Mouse (Mus musculus): Measurements from ENCODE around the gene Ttyh1.

Ttyh1 gene

DNA sequence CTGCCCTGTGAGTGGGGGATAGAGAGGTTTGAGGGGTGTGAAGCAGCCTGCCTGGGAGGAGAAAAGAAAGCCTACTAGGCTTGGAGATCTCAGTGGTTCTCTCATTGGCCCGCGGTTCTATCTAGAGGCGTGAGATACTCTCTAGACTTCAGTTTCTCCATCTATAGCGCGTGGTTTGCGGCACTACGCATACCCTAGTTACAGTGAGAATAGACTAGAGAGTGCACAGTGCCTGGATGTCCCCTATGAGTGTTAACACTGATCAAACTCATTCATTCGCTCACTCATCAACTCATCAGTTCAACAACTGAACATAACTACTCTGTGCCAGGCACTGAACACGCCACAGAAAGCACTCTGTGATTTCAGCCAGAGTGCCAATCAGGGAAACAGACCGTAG lies 3.6 kb downstream of the Ttyh1 start:
- DNase-seq (ENCODE audit: low read depth), result no peak

- DNase-seq (ENCODE audit: low read depth), result no peak
These were observed 4.5 kb downstream of the Ttyh1 start for GRCm38 (mm10) chr7:4123732-4124131.

DNA sequence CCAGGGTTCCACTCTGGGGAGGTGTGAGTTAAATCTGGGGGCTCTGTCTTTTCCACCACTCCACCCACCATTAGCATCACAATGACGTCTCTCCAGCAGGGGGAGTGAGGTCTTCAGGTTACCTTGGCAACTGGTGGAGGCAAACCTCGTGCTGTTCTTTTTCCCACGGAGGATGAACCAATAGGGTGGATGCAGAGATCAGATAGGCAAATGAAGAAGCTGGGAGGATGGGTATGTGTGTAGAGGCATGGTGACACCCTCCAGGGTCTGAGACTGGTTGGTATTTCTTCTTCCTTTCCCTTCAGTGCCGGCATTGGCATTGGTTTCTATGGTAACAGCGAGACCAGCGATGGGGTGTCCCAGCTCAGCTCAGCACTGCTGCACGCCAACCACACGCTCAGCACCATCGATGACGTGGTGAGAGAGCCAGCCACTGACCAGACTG lies 5.1 kb downstream of the Ttyh1 start:
- peak; percentile 93 for DNase-seq (ENCODE audit: low read depth)

GRCm38 (mm10) chr7:4124856-4125255 lies 5.6 kb downstream of the Ttyh1 start:
- no peak for DNase-seq (ENCODE audit: low read depth)

DNA sequence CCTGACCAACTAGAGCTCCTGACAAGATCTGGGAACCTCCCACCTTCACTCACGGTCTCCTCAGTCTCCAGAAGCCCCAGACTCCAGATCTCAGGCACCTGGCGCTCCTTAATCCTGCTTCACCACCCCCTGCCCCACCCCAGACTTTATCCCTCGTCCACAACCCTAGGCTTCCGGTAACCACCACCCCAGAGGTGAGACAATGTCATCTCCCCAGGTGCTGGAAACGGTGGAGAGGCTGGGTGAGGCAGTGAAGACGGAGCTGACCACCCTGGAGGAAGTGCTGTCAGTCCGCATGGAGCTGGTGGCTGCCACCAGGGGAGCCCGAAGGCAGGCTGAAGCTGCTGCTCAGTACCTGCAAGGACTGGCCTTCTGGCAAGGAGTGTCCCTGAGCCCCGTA lies 6.1 kb downstream of the Ttyh1 start:
- DNase-seq (ENCODE audit: low read depth), result no peak

DNA sequence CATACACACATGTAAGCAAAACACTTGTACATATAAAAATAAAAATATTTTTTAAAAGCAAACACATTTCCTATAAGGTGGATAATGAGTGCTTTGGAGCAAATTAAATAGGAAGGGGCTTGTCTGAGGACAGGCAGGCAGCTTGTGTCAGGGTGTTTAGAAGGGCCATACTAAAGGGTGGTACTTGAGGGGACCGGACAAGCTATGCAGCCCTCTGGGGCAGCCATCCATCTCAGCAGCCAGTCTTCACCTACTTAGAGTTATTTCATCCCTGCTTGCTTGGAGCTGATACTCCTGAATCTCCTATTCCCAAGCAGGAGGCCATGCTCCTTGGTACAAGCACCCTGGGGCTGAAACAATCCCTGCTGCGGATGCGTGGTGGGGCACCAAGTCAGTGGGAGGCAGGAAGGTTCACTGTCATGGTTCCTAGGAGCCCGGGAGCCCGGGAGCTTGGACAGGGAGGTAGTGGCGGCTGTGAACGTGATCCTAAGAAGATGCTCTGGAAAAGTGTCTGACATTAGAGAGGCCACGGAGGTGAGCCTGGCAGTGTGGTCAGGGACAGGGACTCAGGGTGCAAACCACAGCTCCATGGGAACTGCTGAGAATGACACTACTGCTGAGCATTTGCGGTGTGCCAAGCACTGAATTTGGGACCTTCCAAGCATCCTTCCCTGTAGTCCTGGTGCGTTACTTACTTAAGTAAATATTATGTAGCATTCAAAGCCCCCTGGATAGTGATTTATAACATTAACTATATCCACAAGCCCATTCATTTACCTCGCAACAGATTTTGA lies 8.0 kb downstream of the Ttyh1 start:
- no peak for DNase-seq (ENCODE audit: low read depth)

- no peak for DNase-seq (ENCODE audit: low read depth)
These were observed 8.7 kb downstream of the Ttyh1 start for GRCm38 (mm10) chr7:4127894-4128293.

- DNase-seq (ENCODE audit: low read depth), result no peak
These were observed 9.7 kb downstream of the Ttyh1 start for GRCm38 (mm10) chr7:4128860-4129259.

GRCm38 (mm10) chr7:4130686-4131452 lies 11.7 kb downstream of the Ttyh1 start:
- peak; percentile 92 for DNase-seq (ENCODE audit: low read depth)

GRCm38 (mm10) chr7:4131964-4132363 lies 12.8 kb downstream of the Ttyh1 start:
- no peak for DNase-seq (ENCODE audit: low read depth)

- no peak for DNase-seq (ENCODE audit: low read depth)
These were observed 13.4 kb downstream of the Ttyh1 start for GRCm38 (mm10) chr7:4132581-4132980.

GRCm38 (mm10) chr7:4132998-4133397 lies 13.8 kb downstream of the Ttyh1 start:
- no peak for DNase-seq (ENCODE audit: low read depth)

DNA sequence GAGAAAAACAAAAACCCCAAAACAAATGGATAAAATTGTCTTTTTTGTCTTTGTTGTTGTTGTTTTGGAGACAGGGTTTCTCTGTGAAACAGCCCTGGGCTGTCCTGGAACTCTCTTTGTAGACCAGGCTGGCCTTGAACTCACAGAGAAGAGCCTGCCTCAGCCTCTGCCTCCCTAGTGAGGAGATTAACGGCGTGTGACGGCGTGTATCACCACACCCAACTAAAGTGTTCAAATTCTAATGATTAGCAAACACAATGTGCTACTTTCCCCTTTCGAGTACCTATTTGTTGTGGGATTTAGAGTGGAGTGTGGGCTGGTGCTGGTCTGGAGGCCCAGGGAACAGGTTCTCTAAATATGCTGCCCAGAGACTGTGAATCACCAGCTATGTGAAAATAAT lies 15.7 kb downstream of the Ttyh1 start:
- no peak for DNase-seq (ENCODE audit: low read depth)

GRCm38 (mm10) chr7:4136404-4136770 lies 17.2 kb downstream of the Ttyh1 start:
- no peak for DNase-seq (ENCODE audit: low read depth)

- DNase-seq (ENCODE audit: low read depth), result peak; percentile 99
These were observed 17.7 kb downstream of the Ttyh1 start, which contains the start of gene Leng8 for GRCm38 (mm10) chr7:4136771-4137531. Gene Leng8 (plus strand): TSS chr7:4137039.

DNA sequence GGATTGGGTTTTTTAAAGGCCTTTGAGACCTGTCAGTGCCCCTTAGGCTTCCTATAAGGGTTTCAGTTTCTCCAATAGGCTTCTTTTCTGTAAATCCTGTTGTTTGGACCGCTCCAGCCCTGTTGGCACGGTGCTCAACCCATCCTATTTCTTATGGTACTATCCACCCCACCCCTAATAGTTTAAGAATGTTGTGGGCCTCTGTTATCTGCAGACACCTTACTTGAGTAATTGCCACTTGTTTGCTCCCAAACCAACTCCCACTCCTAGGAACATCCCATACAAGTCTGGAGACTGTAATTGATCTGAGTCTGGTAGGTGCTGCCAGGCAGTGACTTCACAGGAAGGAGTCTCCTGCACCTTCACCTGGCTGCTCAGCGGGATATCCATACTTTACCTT lies 18.5 kb downstream of the Ttyh1 start:
- no peak for DNase-seq (ENCODE audit: low read depth)

DNA sequence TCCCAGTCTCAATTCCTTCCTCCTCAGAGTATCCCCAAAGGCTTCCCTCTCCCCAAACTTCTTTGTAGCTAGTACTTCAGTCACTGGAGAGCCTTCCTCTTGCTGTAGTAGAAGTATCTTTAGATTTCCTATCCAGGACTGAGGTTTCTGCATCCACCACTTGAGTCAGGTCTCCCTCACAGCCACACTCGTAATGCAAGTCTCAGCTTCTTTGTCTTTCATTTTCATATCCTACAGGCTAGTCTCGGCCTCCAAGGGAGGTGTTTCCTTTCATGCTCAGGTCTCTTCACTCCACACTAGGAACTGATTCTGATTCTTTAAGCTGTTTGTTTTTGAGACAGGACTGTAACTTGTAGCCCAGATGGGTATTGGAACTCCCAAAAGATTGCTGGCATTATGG lies 19.0 kb downstream of the Ttyh1 start:
- no peak for DNase-seq (ENCODE audit: low read depth)

GRCm38 (mm10) chr7:4138671-4139070 lies 19.5 kb downstream of the Ttyh1 start:
- no peak for DNase-seq (ENCODE audit: low read depth)

GRCm38 (mm10) chr7:4139391-4139790 lies 20.2 kb downstream of the Ttyh1 start:
- no peak for DNase-seq (ENCODE audit: low read depth)

DNA sequence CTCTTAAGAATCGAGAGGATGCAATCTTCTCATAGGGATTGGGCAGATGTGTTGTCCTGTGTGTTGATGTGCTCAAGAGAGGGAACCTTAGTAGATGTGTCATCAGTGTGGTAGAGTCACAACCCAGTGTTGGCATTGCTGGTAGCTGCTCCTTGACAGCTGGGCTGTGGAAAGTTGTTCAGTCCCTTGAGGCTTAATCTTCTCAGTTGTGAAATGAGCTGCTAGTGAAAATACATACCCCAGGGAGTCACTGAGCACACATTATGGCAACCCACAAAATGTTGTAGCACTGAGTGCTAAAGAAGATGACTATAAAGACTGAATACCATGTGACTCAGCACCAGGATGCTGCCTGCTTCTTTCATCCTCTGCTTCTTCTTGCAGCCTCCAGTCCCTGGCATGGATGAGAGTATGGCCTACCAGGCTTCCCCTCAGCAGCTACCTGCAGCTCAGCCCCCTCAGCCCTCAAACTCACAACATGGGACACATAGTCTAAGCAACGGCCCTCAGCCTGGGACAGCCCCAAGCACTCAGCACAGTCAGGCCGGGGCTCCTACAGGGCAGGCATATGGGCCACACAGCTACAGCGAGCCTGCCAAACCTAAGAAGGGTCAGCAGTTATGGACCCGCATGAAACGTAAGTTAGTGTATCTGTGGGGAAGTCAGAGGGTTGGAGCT lies 22.6 kb downstream of the Ttyh1 start:
- DNase-seq (ENCODE audit: low read depth), result no peak

- DNase-seq (ENCODE audit: low read depth), result peak; percentile 8
These were observed 23.7 kb downstream of the Ttyh1 start for GRCm38 (mm10) chr7:4142796-4143445.

DNA sequence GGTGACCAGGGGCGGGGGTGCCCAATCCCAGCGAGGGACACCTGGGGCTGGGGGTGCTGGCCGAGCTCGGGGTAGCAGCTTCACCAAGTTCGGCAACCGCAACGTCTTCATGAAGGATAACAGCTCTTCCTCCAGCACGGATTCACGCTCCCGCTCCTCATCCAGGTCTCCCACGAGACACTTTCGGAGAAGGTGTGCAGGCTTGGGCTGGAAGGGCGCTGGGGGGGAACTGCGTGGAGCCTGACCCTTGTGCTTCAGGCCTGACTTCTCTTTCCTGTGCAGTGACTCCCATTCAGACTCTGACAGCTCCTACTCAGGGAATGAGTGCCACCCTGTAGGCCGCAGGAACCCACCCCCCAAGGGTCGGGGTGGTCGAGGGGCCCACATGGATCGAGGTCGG lies 24.3 kb downstream of the Ttyh1 start:
- no peak for DNase-seq (ENCODE audit: low read depth)

All from induced T-regulatory cell, adult 2 months (primary cell).